Mouse (Mus musculus): ENCODE measurements at regions not wholly inside any gene's neighbourhood (a gene's known extent, or its start where the extent isn't known, plus 50 kb on each side); places are given as distances from the start of the nearest gene placed in this dataset.

DNA sequence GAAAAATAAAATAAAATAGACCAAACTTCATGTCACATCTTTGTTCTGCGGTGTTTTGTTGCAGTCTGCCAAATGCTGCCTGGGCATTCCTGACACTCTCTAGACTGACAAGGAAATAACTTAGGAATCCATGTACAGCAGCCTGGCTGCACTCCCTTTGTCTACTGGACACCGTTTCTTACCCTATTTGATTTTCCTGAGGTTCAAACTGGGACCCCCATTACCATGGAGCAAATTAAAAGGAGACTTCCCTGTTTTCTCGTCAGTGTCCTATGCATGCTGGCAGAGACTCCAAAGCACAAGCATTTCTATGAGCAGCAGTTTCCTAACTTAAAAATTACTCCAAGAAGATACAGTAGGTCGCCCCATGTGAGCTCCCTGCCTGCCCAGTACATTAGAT is 1470.1 kb upstream of the Slc10a2 start:
- no peaks in the 10 kb centered on the region for H3K27me3 ChIP-seq
- no peak overlapping the region for H3K4me3 ChIP-seq
- no peaks in the 10 kb centered on the region for H3K36me3 ChIP-seq
- H3K4me2 ChIP-seq (replicated peaks): no peak overlapping the region
- no peak overlapping the region for H3K27ac ChIP-seq (replicated peaks)
- no peak for ATAC-seq (replicated peaks)
- H3K4me1 ChIP-seq: no peaks in the 10 kb centered on the region
- no peak overlapping the region for H3K9ac ChIP-seq (replicated peaks)
- no peaks in the 10 kb centered on the region for H3K9me3 ChIP-seq
- WGBS: 46% methylated on average over 4 of the region's 4 CpGs

DNA sequence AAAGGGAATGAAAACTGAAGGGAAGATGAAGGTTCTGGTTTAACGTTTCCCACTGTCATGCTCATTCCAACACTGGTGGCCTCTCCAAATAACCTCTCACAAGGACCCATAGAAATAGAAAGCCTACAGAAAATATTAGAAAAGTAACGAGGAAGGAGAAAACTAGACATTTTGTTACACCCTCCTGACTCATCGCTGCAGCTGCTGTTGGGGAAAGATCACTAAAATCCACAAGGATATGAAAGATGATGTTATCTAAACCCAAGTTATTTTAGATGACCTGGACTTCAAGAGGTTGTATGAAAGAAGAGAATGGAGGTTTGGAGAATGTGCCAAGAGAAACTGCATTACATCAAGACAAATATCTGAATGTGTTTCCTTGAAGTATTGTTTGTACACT is 1468.3 kb upstream of the Slc10a2 start:
- no peak for ATAC-seq (replicated peaks)
- Histone ChIP-seq H3K4me1 (no peaks in the 10 kb centered on the region), H3K9me3 (no peaks in the 10 kb centered on the region), H3K9ac (replicated peaks) (no peak overlapping the region), H3K36me3 (no peaks in the 10 kb centered on the region), H3K27ac (replicated peaks) (no peak overlapping the region), H3K27me3 (no peaks in the 10 kb centered on the region), H3K4me2 (replicated peaks) (no peak overlapping the region), H3K4me3 (no peak overlapping the region)
- WGBS: 86% methylated on average over 3 of the region's 3 CpGs

DNA sequence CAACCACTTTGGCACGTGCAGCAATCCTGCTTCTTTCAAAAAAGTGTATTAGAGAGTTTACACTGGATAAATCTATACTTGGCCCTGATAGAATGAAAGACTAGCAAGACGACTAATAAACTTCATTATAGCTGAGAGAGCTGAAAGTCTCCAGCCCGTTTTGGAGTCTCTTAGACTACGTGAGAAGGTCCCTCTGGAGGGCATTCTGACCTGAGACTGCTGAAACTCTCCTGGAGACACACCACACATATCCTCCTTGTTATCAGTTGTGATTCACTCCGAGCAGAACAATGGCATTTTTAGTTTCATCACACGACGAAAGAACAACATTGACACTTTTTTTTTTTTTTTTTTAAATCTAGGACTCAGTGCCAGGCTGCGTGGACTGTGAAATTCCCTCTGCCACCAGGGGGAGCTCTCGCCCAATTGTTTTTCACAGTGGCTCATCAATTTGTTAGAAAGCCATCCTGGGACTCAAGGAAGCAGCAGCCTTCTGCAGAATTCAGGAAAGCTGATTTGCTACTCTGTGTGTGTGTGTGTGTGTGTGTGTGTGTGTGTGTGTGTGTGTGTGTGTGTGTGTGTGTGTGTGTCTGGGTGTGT is 1467.0 kb upstream of the Slc10a2 start:
- Histone ChIP-seq H3K4me3 (no peak overlapping the region), H3K4me2 (replicated peaks) (no peak overlapping the region), H3K27me3 (no peaks in the 10 kb centered on the region), H3K9ac (replicated peaks) (no peak overlapping the region), H3K27ac (replicated peaks) (no peak overlapping the region), H3K4me1 (no peaks in the 10 kb centered on the region), H3K9me3 (no peaks in the 10 kb centered on the region), H3K36me3 (no peaks in the 10 kb centered on the region)
- WGBS: 29% methylated on average over 9 of the region's 9 CpGs
- peak; percentile 88 for ATAC-seq (replicated peaks)

DNA sequence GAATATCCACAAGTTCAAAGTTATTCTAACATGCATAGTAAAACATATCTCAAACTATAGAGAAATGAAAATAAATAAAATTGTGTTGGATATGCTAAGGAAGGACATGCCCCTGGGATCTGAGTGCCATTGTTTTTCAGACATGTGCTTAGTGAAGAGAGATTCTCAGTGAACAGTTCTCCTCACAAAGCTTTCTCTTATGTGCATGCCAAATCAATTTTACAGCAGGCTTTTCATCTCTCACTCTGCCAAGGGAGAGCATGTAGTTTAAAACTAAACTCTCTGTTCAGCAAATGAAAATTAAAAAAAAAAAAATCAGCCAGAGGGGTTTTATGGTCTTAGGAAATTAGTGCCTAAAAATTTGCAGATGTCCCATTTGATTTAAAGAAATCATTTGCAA is 1445.8 kb upstream of the Slc10a2 start:
- H3K27me3 ChIP-seq: no peaks in the 10 kb centered on the region
- H3K4me2 ChIP-seq (replicated peaks): no peak overlapping the region
- no peak for ATAC-seq (replicated peaks)
- H3K36me3 ChIP-seq: no peaks in the 10 kb centered on the region
- no peak overlapping the region for H3K4me3 ChIP-seq
- H3K4me1 ChIP-seq: no peaks in the 10 kb centered on the region
- no peaks in the 10 kb centered on the region for H3K9me3 ChIP-seq
- H3K9ac ChIP-seq (replicated peaks): no peak overlapping the region
- no peak overlapping the region for H3K27ac ChIP-seq (replicated peaks)

DNA sequence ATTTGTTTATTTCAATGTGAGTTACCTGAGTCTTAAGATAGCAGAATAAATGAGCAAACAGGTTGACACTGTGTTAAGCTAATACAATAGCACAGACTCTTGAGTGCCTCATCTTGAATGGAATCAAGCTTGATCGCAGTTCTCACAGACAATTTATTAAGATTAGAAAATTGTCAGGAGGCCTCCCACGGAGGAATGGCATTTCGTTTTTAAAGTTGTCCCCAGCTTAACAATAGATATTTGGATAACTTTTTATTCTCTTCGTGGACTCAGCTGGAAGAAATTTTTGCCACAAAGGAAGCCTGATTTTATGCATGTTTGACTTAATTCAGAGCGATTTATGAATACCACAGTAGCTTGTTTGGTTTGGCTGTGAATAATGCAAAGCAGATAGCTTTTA is 1422.0 kb upstream of the Slc10a2 start:
- no peaks in the 10 kb centered on the region for H3K9me3 ChIP-seq
- no peak overlapping the region for H3K4me3 ChIP-seq
- no peak overlapping the region for H3K4me2 ChIP-seq (replicated peaks)
- no peaks in the 10 kb centered on the region for H3K27me3 ChIP-seq
- no peaks in the 10 kb centered on the region for H3K36me3 ChIP-seq
- H3K9ac ChIP-seq (replicated peaks): no peak overlapping the region
- 13% methylated on average over 5 of the region's 5 CpGs for WGBS
- H3K4me1 ChIP-seq: 0 out of 2 replicates have a peak, but pooled peaks cover 2% of the 10 kb centered on the region
- H3K27ac ChIP-seq (replicated peaks): no peak overlapping the region
- no peak for ATAC-seq (replicated peaks)

DNA sequence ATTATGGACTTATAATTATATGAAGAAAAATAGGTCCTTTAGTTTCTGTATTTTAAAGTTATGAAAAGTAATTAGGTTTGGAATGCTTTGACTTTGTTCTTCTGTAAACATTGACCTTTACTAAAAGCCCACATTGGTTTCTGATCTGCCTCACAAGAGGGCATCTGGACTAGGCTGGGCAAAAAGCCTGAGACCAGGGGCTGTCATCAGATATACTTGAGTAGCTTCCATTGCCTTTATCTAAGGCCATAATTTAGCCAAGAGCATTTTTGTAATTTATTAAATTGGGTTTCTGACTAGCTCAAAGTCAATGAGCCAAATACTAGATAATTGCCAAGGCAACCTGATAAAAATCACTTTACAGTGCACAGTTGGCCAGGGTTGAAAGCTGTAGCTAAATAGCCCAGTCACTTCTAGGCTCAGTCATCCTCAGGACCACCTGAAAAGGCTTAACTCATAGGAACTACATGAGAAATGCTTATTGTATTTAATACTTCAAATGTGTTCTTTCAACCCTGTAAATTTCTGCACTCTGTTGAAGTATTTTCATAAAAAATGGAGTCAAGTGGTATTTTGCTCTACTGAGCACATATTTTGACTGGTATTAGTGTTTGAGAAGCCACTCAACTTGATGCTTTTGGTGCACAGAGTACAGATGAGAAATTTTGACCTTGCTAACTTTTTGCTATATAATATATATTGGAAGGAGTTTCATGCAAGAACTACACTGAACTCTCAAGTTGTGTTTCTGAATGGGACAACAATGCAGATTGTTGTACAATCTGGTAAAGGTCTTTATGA is 1410.9 kb upstream of the Slc10a2 start:
- Histone ChIP-seq H3K4me1 (no peaks in the 10 kb centered on the region), H3K4me3 (no peak overlapping the region), H3K9ac (replicated peaks) (no peak overlapping the region), H3K9me3 (no peaks in the 10 kb centered on the region), H3K27ac (replicated peaks) (no peak overlapping the region), H3K4me2 (replicated peaks) (no peak overlapping the region), H3K27me3 (no peaks in the 10 kb centered on the region), H3K36me3 (no peaks in the 10 kb centered on the region)
- no peak for ATAC-seq (replicated peaks)

DNA sequence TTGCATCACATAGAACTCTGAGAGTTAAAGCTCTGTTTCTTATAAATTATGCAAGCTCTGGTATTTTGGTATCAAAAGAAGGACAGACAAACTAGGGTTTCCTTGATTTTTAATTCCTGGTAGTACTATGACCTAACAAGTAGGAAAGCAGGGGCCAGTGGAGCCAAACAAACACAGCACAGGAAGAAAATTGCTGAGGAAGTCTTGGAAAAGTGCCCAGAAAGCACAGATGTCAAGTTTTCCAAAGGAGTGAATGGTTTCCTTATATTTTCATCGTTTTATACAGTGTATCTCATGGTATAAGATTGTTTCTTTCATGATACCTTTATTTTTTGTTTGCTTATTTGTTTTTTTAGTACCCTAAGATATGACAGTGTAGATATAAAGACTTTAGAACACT is 1387.3 kb upstream of the Slc10a2 start:
- no peaks in the 10 kb centered on the region for H3K27me3 ChIP-seq
- ATAC-seq (replicated peaks): peak; percentile 55; the same call in 1 of the 2 replicates
- no peaks in the 10 kb centered on the region for H3K36me3 ChIP-seq
- H3K9ac ChIP-seq (replicated peaks): no peak overlapping the region
- no peaks in the 10 kb centered on the region for H3K9me3 ChIP-seq
- H3K4me1 ChIP-seq: no peaks in the 10 kb centered on the region
- H3K4me3 ChIP-seq: no peak overlapping the region
- no peak overlapping the region for H3K27ac ChIP-seq (replicated peaks)
- 34% methylated on average over 1 of the region's 1 CpGs for WGBS
- H3K4me2 ChIP-seq (replicated peaks): no peak overlapping the region

DNA sequence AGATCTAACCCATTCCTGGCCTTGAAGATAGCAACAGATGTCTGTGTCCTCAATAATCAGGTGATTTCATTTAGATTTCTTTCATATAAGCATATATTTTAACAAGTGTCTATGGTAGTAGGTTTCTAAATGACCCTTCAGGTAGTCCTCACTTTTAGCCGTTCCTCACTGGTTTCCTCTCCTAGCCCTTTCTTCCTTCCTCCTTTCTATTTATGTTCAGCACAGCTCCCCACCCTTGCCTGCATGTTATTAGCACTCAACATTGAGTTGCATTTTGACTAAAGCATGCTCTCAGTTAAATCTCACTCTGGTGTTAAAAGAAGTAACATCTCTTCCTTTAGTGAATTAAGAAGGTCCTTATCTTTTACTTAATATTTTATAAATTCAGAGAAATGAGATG is 1376.8 kb upstream of the Slc10a2 start:
- H3K9ac ChIP-seq (replicated peaks): no peak overlapping the region
- H3K27ac ChIP-seq (replicated peaks): no peak overlapping the region
- H3K4me1 ChIP-seq: no peaks in the 10 kb centered on the region
- H3K4me2 ChIP-seq (replicated peaks): no peak overlapping the region
- ATAC-seq (replicated peaks): no peak
- no peaks in the 10 kb centered on the region for H3K9me3 ChIP-seq
- 97% methylated on average over 1 of the region's 1 CpGs for WGBS
- H3K4me3 ChIP-seq: no peak overlapping the region
- no peaks in the 10 kb centered on the region for H3K36me3 ChIP-seq
- no peaks in the 10 kb centered on the region for H3K27me3 ChIP-seq

DNA sequence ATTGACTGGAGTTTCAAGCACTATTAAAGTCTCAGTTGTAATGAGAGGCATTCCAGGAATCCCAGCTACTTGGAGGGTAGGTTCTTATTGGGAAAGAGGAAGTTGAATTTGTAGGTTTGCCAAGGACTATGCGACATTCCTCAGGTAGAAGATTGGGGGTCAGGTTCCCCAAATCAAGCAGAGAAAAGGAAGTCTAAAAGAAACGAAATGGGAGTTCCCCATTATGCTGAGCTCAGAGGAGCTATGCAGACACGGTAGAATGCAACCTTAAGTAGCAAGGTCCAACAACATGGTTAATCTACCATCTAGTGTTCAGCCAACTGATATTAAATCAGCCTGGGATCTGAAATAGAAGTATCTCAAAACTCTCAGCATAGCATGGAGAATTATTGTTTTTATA is 1365.9 kb upstream of the Slc10a2 start:
- H3K9ac ChIP-seq (replicated peaks): no peak overlapping the region
- no peaks in the 10 kb centered on the region for H3K4me1 ChIP-seq
- H3K27me3 ChIP-seq: no peaks in the 10 kb centered on the region
- no peak overlapping the region for H3K4me2 ChIP-seq (replicated peaks)
- H3K27ac ChIP-seq (replicated peaks): no peak overlapping the region
- no peaks in the 10 kb centered on the region for H3K9me3 ChIP-seq
- no peak for ATAC-seq (replicated peaks)
- H3K36me3 ChIP-seq: no peaks in the 10 kb centered on the region
- 85% methylated on average over 3 of the region's 3 CpGs for WGBS
- no peak overlapping the region for H3K4me3 ChIP-seq

DNA sequence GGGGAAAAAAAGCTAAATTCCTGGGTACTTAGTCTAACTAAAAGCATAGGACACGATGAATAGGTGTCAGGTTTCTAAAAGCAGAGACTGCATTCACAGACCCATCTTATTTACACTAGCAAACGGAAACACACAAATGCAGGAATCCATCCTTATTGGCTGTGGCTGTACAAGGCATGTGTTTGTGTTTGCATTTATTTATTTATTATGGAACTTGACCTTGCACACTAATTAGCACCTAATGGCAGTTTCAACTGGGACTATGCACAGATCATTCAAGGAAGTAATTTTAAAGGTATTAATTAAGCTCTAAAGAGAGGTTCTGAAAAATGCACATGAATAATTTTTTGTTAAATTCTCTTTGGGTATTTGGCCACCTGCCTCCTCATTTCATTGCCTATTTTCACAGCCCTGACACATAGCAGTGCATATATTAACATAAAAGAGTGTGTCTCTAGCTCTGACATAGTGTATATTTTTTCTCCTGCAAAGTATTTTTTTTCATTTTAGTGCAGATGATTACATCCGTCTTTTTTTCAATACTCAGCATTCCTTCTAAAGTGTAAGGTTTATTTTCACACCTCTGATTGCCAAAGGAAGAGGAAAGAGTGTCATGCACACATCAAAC is 1351.5 kb upstream of the Slc10a2 start:
- Histone ChIP-seq H3K9ac (replicated peaks) (no peak overlapping the region), H3K9me3 (no peaks in the 10 kb centered on the region), H3K27me3 (no peaks in the 10 kb centered on the region), H3K27ac (replicated peaks) (peak overlapping the region; percentile 54), H3K4me3 (no peak overlapping the region), H3K4me1 (peaks cover 10% of the 10 kb centered on the region), H3K36me3 (no peaks in the 10 kb centered on the region), H3K4me2 (replicated peaks) (no peak overlapping the region)
- 17% methylated on average over 3 of the region's 3 CpGs for WGBS
- peak; percentile 94 for ATAC-seq (replicated peaks)

DNA sequence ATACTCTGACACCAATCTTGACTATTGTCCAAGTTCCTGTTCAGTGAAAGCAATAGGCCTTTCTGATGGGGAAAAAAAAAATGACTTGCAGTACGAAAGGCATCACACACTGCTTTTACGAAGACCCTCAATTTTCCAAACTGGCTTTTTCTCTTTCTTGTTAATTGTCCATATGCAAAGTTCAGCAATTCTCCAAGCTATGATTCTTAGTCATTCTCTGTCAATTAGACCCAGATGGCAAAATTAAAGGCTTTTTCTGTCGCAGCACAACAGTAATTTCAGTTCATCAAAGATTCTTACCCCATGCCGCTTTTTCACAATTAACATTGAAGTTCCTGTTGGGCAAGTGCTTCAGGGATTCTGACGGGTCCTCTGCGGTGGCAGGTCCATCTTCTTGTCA is 1343.2 kb upstream of the Slc10a2 start:
- ATAC-seq (replicated peaks): 0 out of 2 replicates have a peak, but pooled peaks have one; percentile 11
- no peak overlapping the region for H3K9ac ChIP-seq (replicated peaks)
- H3K27me3 ChIP-seq: no peaks in the 10 kb centered on the region
- no peak overlapping the region for H3K4me2 ChIP-seq (replicated peaks)
- H3K27ac ChIP-seq (replicated peaks): no peak overlapping the region
- no peaks in the 10 kb centered on the region for H3K36me3 ChIP-seq
- H3K4me1 ChIP-seq: peaks cover 2% of the 10 kb centered on the region; the same call in 1 of the 2 replicates
- H3K4me3 ChIP-seq: no peak overlapping the region
- no peaks in the 10 kb centered on the region for H3K9me3 ChIP-seq
- 39% methylated on average over 6 of the region's 6 CpGs for WGBS

DNA sequence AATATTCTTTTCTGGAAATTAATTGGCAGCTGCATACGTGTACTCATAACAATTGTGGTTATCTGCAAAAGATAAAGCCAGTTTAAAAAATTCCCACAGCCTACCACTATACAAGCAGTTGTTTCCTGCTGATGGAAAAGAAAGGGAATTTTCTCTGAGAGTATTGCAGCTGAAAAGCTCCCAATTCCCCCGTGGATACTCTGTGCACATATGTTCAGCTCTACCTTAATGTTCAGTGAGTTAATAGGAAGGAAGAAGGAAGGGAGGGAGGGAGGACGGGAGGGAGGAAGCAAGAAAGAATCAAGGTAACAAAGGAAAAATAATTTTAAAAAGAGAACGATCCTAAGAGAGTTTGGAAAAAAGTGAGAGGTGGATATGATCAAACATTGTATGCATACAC is 1333.9 kb upstream of the Slc10a2 start:
- Histone ChIP-seq H3K27ac (replicated peaks) (no peak overlapping the region), H3K4me3 (no peak overlapping the region), H3K4me1 (no peaks in the 10 kb centered on the region), H3K36me3 (no peaks in the 10 kb centered on the region), H3K4me2 (replicated peaks) (no peak overlapping the region), H3K9ac (replicated peaks) (no peak overlapping the region), H3K27me3 (no peaks in the 10 kb centered on the region), H3K9me3 (no peaks in the 10 kb centered on the region)
- 61% methylated on average over 4 of the region's 4 CpGs for WGBS
- ATAC-seq (replicated peaks): no peak

All from forebrain, embryonic 15.5 days (tissue).